Mouse (Mus musculus) heart, postnatal 14 days (tissue): ENCODE data around the gene Nipal4. TPM values are rescaled to one million over a fixed set of nuclear protein-coding genes. Genes with fewer than 3 reads are reported as not detected.
"Not testable (repeated sequence)": the region's sequence is repeated elsewhere in the genome, so short reads cannot be mapped to it uniquely, and the experiment has no call there.

Experiments used
- DNase-seq, 2 experiments: peaks; one replicate each; pipeline ENCODE4 v3.0.0; 2021 to 2022
- intact Hi-C: fragments of 180-260 bp; cut with DNase I; formaldehyde crosslinking; loops from one replicate; pipeline ENCODE4 v1.15.1; 2025
- long read RNA-seq, 2 experiments: library from polyadenylated mRNA; stranded (forward); transcript quantifications; one replicate each; pipeline ENCODE4 v2.0.0; 2021
- total RNA-seq, 2 experiments: library from RNA; stranded (reverse); gene quantifications; 2 replicates each; pipeline ENCODE4 v1.2.3; 2021

Gene Nipal4
- under 1 TPM; 0.07 to 0.24 TPM for total RNA-seq
- long read RNA-seq, experiment 1, result 0 reads
- long read RNA-seq, experiment 2, result 0 reads

DNA sequence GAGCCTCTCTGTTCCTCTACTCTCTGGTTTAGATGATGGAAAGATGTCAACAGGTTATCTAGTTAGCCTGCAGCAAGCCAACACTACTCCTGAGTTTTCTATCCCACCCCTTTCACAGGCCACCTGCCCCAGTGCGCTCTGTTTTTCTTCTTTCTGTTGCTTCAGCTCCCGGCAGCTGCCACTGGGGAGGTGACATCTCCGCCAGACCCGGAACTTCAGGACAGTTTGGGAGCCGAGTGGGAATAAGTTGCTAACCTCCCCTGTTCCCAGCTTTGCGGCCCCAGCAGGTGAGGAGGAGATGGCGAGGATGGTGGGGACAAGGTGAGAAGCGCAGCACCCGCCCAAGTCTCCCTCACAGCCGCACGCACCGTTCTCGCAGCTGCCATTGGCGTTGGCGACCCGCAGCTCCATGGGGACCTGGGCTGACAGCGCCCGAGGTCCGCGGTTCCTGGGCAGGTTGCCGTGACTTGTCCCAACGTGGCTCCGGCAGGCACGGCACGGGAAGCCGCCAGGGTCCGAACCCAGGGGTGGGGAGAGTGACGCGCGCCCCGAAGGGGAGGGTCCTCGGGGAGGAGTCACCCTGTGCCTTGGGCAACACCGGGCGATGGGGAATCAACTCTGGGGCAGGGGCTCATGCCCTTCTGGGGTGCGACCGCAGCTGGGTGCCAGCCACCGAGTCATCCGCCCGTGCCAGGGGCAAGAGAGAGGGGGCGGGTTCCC is at the start of gene Nipal4:
Nipal4 (minus strand) TSS at position 643 of the 720 bp plus-strand sequence.
- DNase-seq, result peak; percentile 9 to 25
- intact Hi-C loops, result no loop called here

DNA sequence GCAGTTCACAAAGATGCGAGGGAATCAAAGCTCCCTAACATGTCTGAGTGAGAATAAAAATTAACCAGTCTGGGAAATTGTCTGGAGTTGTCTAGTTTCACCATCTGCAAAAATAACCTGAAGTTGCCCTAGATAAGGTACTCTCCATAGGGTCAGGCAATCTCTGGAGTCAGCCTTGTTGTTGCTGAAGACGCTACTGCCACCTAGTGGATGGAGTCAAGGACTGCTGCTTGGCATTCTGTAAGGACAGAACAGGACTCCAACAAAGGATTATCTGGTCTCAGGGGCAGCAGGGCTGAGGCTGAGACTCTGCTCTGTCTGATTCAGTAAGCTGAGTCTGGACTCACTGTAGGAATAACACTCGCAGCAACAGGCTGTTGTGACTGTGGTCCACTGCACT is 49.0 kb upstream of the Nipal4 start:
- DNase-seq, result peak; percentile 53 to 73

DNA sequence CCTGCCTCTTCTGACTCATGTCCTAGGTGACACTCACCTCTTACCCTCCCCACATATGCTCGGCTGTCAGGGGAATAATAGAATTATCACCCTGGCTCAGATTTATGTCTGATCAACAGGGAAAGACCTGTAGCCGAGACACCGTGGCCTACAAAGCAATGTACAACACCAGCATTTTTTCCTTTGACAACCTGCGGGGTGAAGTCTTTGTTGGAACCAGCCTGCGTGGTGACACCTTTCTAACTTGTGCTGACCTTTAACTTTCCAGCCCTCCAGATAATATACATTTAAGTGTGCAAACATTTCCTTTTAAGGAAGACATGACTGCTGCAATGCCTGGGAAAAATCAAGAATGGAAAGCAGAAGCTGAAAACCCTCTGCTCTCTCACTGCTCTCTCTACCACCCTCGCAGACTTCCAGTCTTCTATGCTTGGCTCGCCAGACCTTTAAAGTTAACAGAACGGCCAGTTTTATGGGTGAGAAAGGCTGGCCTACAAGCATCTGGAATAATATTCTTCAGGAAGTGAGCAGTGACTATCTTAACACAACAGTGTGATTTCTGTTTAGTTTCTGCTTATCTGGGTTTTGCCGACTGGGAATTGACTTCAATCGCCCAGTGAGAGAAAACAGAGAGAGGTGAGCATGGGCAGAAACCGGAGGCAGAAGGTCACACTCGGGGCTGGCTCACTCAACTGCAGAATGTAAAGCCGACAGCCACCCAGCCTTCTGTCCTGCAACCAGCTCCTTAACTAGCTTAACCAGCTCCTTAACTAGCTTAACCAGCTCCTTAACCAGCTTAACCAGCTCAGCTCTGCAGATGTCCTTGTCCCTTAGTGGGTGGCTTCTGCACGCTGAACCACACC is 48.3 kb upstream of the Nipal4 start:
- peak in 1 of 2 experiments; percentile 13 for DNase-seq
- intact Hi-C loops, result loop anchor here (1.0 to 5.0 kb wide), 5 partner anchors 62 to 269 kb away; partner anchors contain the start of gene Gm12166

More for the DNA sequence above, 49.0 kb upstream of the Nipal4 start:
- intact Hi-C loops, result loop anchor here (1.0 to 5.0 kb wide), 4 partner anchors 88 to 270 kb away; partner anchors contain the start of gene Gm12166

DNA sequence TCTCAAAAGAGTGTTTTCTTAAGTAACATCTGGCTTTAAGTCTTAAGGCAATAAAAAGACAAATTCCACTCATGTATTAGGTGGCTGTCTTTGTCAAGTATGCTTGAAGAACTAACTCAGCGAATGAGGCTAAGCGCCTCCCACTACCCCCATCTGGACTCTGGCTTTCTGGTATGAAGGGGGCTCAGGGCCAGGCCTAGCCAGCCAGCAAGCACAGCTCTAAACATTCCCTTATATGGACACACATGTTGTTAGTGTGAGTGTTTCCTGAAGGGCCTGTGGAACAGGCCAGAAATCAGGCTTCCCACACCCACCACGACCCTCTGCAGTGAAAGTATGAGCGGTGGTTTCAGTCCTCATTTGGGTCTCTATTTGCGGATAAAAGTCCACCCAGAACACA is 47.5 kb upstream of the Nipal4 start:
- DNase-seq, result peak in 1 of 2 experiments; percentile 32

DNA sequence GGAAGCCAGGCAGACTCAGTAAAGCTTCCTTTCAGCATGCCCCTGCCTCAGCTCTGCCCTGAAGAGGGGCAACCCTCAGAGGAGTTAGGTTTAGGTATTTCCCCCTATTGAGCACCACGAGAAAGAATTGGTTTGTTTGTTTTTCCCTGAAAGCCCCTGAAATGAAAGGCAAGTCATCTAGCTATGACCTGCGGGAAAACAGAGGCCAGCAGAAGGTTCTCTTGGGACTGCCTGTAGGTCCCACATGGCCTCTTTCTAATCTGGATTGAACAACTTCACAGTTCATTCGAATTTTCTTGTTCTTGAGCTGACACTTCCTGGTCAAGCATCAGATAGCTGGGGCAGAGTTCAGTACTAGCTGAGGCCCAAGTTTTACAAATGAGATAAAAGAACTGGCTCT is 45.5 kb upstream of the Nipal4 start:
- intact Hi-C loops, result loop anchor here (5.0 kb wide), 1 partner anchor 60 kb away; no protein-coding TSS in a partner anchor

More for the DNA sequence above, 47.5 kb upstream of the Nipal4 start:
- intact Hi-C loops, result loop anchor here (5.0 kb wide), 1 partner anchor 62 kb away; no protein-coding TSS in a partner anchor

DNA sequence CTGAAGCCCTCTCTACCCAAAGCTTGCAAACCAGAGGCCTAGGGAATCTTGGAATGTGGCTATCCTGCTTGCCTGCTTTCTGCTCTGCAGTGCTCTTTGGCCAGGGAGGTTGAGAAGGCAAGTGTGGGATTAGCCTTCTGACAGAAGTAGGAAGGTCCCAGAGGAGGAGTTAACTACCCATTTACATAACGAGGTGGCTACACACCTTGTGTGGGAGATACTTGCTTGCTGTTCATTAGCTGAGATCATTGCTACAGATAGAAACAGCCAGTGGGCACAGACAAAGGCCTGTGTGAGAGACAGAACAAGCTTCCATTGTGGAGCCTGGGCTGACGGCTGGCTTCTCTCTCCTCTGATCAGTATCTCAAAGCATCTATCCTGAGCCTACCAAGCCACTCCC is 43.6 kb upstream of the Nipal4 start:
- DNase-seq, result no peak
- intact Hi-C loops, result loop anchor here (5.0 kb wide), 1 partner anchor 58 kb away; no protein-coding TSS in a partner anchor

More for the DNA sequence above, 45.5 kb upstream of the Nipal4 start:
- no peak for DNase-seq

DNA sequence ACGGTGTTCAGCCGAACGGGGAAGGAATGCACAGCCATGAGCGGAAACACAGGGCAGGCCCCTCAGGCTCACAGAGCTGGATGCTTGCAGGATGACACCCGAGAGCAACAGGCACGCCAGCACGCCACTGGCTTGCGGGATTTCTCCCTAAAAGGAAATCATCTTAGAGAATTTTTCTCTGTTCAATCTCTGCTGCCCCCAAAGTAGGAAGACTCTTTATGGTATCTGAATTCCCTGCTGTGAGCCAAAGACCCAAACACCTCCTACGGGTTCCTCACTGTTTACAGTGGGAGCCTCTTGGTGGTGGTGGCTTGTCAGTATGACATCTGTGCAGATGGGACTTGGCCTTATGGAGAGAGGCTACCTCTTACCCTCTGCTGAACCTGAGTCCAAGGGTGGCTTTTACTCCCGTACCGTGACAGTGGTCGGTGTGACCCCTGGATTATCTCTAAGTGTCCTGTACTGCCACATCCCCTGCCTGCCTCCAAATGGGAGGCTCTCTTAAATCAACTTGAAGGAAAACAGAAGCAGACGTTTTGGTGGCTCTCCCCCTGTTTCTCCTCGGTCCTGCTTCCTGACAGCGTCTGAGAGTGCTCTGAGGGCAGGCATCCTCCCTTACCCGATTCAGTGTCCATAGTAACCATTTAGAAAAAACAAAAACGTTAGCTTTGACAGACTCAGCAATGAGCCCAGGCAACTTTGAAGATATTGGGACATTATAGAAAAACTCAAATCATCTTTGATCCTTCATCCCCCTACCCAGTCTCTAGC is 39.5 kb upstream of the Nipal4 start:
- no peak for DNase-seq
- intact Hi-C loops, result no loop called here

DNA sequence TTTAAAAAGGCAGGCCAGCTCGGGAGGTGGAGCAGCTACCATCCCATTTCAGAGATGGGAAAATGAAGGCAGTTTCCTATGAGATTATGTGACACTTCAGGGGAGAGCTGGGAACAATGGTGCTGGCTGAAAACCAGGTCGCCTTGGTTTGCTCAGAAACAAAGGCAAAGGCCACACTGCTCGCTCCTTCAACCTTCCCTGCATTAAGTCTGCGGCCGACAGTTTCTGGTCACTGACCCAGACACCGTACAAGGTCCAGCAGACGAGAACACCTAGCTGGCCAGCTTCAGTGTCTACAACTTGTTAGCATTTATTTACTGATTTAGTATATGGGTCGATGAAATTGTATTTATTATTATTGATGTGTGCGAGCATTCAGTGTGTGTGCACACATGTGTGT is 38.5 kb upstream of the Nipal4 start:
- intact Hi-C loops, result no loop called here

DNA sequence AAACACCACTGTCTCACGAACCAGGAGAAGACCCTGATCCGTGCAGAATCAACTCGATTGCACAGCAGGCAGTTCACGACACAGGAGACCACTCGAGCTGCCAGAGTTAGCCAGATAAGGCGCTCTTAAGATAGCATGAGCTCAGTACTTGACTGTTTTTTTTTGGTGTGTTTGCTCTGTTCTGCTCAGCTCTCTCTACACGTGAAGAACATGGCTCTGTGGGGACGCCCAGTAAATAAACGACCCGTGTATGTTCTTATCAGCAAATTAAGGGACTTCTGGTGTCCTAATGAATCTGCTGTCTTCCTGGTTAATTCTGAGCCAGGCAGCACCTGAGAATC is 36.2 kb upstream of the Nipal4 start:
- no peak for DNase-seq

More for the DNA sequence above, 38.5 kb upstream of the Nipal4 start:
- no peak for DNase-seq

DNA sequence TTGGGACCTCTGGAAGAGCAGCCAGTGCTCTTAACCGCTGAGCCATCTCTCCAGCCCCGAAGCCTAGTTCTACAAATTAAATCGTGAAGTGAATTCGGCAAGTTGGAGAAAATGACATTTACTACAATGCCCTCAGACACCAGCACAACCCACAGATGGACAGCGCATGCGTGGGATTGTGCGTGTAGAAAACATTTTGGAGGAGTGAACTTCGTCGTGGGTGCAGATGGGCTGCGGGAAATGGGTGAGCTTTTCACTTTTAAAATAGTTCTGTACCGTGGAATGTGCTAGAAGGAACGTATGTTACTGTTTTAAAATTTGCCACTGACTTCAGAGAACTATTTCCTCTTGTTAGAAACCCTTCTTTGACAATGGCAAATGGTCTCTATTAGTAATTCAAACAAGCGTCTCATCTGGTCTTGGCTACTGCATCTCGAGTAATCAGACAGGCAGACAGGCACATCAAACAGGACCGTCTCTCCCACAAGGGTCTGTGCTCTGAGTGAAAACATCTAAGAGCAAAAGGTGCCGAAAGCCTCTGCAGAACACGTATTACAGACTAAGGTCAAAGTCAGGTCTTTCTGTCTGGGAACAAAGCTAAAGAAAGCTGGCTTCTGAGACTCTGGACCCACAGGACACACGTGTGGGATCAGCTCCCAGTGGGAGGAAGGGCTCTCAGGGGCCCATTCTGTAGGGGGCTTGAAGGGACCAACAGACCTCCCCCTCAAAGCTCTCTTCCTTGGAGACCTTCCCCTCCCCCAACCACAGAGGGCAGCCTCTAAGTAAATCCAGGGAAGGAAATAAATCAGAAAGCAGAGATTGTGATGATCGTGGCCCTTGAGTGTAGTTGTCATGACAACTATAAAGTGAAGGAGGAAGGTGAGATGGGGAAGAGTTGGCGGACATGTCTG is 35.6 kb upstream of the Nipal4 start:
- DNase-seq, result no peak
- intact Hi-C loops, result no loop called here

More for the DNA sequence above, 36.2 kb upstream of the Nipal4 start:
- intact Hi-C loops, result no loop called here

DNA sequence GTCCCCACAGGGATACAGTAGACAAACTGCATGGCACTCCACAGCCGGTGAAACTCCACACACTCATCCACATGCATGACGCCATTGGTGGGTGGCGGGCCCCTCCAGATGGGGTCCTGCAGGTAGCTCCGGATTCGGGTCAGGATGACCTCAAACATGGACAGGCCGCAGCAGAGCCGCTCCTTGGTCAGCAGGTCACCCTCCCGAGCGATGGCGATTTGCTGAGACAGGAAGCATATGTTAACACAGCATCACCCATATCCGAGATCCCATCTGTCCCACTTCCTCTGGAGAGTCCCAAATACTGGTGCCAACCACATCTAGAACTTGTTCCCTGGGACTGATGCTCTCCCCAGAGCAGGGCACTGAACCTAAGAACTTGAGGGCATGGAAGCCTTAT is 34.4 kb upstream of the Nipal4 start:
- intact Hi-C loops, result no loop called here
- DNase-seq, result no peak

DNA sequence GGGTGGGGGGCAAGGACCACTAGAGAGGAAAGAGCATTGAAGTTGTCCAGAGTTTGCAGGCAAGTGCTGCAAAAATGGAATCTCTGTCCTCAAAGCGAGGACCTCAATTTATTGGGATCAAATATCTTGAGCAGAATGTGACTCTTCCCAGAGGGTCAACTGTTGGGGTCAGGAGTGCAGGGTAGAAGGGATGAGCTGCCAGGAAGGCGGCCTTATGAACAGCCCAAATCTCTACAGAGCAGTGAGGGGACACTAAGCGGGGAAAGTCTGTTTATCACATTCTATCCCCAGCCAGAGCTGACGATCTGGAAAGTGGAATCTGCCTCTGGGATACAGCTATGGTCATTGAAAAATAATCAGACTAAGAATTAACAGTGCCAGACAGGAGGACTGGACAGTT is 27.9 kb upstream of the Nipal4 start:
- intact Hi-C loops, result no loop called here
- no peak for DNase-seq

DNA sequence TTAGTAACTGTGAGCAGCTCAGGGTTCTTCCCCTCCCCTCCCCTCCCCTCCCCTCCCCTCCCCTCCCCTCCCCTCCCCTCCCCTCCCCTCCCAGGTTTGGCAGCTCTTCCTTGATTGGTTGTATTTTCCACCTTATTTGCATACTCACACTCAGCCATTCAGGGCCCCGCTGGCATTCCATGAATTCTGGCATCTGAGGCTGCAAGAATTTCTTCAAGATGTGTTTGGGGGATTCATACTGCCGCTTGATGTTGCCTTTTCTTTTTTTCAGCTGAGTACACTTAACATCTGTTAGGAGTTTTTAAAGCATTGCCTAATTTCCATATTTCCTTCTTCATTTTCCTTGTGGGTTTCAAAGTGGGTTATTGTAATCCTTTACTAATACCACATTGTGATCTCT is 22.0 kb upstream of the Nipal4 start:
- no peak for DNase-seq
- intact Hi-C loops, result no loop called here

DNA sequence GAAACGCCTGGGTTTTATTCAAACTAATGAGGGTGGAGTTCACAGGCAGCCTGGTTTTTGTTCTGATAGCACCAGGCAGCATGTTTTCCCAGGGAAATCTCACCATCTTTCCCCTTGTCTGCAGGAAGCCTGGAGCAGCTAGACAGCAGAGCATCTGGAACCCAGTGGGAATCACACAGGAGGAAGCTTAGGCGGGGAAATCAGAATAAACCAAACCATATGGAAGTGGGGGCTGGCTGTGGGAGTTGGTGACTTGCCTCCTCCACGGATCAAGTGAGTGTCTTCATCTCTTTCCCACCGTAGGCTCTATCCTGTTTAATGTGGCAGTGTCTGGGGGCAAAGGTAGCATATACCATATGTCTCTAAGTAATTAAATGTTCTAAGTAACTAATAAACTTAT is 19.2 kb upstream of the Nipal4 start:
- intact Hi-C loops, result no loop called here
- DNase-seq, result no peak

DNA sequence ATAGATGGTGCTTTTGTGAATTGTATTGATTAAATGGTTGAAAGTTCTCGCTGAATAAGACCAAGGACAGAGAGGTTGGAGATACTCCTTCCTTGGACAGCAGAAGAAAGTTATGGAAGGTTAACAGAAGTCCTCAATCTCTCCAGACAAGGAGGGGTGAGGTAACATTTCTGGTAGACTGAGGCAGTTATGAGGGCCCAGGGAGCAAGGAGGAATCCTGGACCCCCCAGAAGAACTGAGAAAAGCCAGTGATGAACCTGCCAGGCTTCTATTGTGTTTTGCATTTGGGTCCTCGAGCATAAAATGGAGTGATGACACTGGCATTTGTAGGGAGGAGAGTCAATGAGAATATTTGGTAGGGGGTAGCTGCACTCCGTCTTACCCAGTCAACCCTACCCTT is 18.6 kb upstream of the Nipal4 start:
- intact Hi-C loops, result no loop called here
- no peak for DNase-seq

DNA sequence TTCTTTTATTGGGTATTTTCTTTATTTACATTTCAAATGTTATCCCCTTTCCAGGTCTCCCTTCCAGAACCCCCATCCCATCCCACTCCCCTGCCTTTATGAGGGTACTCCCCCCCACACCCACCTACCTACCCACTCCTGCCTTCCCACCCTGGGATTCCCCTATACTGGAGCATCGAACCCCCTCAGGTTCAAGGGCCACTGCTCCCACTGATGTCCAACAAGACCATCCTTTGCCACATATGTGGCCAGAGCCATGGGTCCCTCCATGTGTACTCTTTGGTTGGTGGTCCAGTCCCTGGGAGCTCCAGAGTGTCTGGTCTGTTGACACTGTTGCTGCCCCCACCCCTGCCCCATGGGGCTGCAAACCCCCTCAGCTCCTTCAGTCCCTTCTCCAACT is 15.7 kb upstream of the Nipal4 start:
- intact Hi-C loops, result not testable (repeated sequence)

DNA sequence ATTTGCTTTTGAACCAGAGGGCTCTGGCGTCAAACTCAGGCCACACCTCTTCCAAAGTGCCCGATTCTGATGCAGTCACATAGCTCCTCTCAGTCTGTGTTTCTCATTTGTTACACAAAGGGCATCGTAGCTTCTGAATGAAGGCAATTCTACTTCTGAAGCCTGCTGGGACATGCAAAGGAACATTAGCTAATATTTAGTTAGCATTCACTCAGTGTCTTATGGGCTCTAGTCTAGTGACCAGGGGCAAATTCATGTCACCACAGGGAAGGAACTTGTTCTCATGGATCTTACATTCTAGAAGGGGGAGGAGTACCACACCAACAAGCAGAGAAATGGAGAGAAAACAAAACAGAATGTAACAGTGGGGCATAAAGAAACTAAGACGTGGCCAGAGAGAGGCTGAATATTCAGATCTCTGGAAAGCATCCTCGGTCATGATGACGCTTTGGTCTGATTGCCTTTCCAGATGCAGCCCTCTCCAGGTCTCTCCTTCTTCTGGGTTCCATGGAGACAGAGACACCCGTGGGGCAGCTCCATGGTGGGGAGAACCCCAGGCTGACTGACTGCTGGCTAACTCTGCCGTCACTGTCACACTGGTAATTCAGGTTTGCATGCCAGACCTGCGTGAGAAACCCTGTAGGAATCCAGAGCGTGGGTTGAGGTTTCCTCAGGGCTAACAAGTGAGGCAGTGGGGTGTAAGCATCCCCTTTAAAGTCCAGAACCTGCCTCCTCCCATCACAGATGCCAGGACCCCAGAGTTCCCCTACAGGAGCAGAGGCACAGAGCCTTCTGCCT is 11.1 kb upstream of the Nipal4 start:
- intact Hi-C loops, result no loop called here
- DNase-seq, result no peak

More for the DNA sequence above, 15.7 kb upstream of the Nipal4 start:
- not testable (repeated sequence) for DNase-seq

DNA sequence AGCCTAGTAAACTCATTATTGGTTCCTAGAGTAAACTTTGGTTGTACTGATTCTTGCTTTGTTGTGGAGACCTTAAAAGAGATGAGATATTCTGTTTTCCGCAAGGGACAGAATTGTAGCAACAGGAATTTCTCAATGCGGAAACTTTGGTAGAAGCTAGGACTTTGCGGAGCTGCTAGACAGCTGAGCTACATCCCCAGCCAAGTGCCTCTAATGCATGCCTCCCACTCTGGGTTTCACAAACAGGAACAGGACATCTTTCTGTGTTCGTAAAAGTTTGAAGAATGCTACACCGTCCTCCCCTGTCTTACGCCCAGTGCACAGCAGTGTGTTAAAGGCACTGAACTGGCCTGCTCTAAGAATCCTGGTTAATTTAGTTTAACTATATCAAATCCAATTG is 9.8 kb upstream of the Nipal4 start:
- intact Hi-C loops, result no loop called here
- no peak for DNase-seq

DNA sequence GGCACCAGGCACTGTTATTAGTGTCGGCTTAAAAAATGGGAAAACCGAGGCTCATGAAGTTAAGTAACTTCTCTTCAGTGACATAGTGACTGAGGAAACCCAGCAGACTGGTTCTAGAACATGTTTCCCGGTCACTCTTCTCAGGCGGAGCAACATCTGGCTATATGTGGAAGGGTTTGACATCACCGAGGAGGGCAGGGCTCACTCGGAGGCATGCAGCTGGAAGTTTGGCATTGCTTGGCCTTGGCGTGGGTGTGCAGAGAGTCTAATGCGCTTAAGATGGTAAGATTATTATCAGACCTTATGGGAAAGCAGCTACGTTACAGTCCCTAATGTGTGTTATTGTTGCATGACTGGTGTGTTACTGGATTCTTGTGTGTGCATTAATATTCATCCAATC is 5.8 kb upstream of the Nipal4 start:
- intact Hi-C loops, result no loop called here
- DNase-seq, result no peak
